Mouse (Mus musculus): ENCODE measurements at regions not wholly inside any gene's neighbourhood (a gene's known extent, or its start where the extent isn't known, plus 50 kb on each side); places are given as distances from the start of the nearest gene placed in this dataset.

DNA sequence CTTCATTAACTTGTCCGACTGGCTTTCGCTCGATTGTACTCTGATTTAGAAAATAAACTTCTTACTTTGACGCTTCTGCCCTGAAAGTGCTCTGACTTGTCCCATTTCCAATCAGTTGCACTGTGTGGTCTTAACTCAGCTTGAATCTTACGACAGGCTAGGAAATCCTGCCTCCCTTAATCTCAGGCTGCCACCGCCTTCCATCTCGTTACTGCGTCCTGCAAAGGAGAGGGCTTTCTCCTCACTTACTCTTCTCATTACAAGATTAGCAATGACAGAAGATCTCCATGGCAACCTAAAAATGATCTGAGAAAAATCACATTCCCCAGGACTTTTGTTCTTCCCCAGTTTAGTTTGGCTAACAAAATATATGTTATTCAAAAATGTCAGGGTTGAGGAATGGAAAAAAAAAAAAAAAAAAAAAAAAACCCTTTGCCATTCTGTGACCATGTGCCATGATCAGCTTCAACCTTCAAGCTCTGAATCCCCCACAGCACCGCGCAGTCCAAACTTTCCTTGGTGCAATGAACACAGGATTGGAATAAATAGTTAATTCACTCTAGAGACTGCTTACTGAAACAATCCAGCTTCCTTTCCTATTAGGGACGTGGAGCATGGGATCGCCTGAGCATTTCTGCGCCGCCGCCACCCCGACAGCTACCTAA, 494.1 kb downstream of the Lmo4 start:
- DNase-seq (ENCODE audit: low read depth), result no peak

DNA sequence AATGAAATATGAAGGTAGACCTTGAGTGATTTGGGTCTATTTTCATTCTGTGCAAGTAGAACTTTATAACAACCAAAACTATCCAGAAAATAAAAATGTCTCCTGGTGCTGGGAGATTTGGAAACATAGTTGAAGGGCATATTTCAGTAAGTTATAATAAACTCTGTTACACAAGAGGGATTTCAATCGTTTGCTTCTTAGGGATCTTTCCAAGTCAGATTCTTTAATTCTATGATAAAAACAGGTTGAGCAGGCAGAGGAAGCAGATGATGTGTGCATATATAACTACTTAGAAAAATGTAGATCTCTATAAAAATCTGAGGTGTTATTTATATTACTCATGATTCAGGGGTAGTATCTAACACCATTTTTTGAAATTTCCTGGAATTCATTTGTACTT, 498.3 kb downstream of the Lmo4 start:
- DNase-seq (ENCODE audit: low read depth), result no peak

DNA sequence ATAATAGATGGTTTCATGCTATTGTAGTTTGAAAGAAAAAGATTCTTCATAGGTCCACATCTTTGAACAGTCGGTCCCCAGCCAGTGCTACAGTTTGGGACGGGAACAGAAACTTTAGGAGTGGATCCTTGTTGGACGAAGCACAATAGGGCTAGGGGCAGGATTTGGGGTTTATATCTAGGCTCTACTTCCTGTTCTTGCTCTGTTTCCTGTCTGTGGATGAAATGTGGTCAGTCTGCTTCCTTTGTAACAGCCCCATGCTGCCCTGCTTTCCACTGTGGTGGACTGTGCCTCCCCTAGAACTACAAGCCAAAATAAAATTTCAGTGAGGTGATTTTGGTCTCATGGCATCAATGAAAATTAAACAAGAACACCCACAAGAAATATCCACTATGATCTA, 510.2 kb downstream of the Lmo4 start:
- no peak for DNase-seq (ENCODE audit: low read depth)

DNA sequence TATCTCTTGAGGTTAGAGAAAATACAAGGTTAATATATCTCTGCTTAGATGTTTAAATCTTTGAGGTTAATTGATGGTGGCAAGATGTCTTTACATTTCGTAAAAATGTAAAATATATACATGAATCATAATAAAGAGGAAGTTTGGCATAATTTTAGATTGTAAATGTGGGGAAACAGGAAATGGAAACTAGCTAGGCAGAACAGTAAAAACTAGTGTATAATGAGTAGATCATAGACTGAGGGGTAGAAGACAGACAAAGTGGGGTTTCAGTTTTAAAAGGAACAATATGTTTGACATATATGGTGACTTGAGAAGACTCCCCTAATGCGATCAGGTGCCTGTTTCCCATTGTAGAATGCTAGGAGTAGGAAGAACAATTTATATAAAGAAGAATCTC, 519.3 kb downstream of the Lmo4 start:
- DNase-seq (ENCODE audit: low read depth), result no peak

DNA sequence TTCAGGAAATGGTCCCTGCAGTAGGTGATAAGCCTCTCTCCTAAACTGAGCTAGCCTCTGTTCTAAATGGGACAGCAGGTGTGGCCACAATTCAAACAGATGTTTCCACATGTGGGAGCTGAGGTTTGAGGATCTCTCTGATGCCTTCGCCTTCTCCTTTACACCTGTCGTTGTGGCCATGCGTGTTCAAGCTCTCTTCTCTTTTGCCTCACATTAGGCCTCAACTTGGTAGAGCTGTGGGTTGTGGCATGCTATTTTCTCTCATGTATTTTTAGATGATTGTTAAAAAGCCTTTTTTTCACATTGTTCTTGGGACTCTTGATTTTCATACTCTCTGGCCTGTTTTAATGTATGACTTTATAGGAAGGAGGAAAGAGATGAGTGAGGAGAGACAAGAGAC, 526.8 kb downstream of the Lmo4 start:
- no peak for DNase-seq (ENCODE audit: low read depth)

DNA sequence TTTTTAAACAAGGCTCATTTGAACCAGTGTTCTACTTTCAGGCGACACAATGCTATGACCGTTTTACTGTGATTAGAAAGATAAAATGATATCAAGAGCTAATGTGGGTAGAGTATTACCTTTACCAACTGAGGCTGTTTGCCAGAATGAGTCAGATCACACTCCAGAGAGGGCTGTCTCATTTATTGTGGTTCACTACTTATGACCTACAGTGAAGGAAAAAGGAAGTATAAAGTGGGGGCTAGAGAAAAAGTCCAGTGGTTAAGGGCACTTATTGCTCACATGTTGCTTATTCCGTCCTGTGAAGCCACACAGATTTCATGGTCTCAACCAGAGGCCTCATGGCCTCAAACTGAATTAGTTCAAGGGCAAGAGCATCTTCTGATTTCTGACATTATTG, 530.2 kb downstream of the Lmo4 start:
- DNase-seq (ENCODE audit: low read depth), result no peak

DNA sequence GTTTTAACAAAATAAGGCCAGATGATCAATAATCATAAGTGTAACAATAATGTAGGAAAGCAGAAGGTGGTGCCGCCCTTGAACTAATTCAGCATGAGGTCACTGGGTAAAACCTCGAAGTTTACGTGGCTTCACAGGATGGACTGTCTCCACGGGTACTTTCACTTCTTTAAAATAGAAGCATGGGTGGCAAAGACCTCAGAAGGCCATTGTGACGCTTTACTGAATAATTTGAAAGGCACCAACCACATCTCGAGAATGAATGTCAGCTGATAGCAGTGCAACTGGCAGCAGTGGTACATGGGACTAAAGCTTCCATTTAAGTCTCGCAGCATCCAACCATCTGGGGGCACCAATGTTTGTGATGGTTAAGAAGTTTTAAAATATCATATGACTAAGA, 530.6 kb downstream of the Lmo4 start:
- DNase-seq (ENCODE audit: low read depth), result no peak

DNA sequence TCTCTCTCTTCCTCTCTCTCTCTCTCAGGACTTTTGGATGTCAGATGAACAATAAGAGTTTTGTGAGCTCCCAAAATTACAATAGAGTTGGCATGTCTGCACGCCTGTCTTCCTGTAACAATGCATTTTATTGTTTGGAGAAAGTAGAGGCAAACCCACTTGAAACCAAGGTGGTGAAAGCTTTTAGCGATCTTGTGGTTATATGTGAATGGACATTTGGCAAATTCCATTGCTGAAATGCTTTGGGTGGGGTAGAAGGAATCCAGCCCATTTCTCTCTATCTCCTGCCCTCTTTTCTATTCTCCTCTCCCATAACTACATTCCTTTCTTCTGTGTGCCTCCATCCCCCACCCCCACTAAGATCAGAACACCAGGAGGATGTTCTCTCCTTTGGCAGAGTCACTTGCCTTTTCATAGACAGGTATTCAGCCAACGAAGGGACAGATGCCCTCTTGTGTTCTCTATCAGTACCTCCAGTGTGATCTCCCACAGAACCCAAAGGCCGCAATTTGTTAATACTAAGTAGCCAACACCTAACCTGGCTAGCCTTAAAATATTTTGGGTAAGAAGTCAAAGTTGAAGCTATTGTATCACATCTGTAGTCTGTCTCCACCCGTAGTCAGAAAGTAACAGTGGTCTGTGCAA, 542.9 kb downstream of the Lmo4 start:
- no peak for DNase-seq (ENCODE audit: low read depth)

DNA sequence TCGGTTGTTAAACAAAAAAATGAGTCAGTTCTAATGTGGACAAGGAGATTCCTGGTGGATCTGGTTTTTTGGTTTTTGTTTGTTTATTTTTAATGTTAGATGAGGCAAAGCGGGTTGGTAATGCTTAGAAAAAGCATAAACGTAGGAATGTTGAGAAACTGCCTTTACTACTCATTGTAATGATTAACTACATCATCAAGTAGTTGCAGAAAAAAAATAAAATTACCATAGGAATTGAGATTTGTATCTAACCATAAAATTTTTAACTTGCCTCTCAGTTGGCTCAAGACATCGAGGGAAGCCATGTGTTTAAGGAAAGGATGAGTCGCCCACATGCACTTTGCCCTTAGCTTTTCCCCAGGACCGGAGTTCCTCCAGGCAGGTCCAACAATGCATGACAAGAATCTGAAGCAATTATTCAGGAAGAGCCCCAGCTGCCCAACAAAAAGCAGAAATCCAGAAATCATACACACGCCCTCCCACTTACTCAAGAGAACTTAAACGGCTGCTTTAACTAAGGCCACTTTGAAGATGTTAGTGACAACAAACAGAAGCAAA, 545.5 kb downstream of the Lmo4 start:
- no peak for DNase-seq (ENCODE audit: low read depth)

DNA sequence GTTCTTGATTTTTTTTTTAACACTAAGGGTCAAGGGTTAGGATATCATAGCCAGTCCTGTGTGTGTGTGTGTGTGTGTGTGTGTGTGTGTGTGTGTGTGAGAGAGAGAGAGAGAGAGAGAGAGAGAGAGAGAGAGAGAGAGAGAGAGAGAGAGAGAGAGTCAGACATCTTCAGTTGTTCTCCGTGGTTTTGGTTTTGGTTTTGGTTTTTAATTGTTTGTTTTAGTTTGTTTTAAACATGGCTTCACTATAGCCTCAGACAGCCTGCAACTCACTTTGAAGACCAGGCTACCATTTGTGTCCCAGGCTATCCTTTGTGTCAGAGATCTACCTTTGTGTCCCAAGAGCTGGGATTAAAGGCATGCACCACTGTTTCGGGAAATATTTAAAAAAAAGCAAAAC, 557.8 kb downstream of the Lmo4 start:
- DNase-seq (ENCODE audit: low read depth), result peak; percentile 12

DNA sequence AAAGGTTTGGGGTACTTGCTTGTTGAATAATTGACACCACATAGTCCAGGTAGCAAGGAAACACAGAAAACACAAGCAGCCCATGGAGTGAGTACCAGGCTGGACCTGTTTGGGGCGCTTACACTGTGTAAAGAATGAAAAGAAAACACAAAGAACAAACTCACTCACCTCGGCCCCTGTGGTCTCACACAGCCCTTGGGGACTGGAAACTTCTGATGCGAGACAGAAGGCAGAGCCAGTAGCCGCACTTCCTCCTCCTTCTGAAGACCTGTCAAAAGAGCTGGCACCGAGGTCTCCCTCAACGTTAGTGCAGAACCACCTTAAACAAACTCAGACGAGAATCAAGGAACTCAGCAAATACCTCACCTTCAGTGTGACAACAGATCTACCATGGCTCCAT, 558.2 kb downstream of the Lmo4 start:
- DNase-seq (ENCODE audit: low read depth), result peak; percentile 38

DNA sequence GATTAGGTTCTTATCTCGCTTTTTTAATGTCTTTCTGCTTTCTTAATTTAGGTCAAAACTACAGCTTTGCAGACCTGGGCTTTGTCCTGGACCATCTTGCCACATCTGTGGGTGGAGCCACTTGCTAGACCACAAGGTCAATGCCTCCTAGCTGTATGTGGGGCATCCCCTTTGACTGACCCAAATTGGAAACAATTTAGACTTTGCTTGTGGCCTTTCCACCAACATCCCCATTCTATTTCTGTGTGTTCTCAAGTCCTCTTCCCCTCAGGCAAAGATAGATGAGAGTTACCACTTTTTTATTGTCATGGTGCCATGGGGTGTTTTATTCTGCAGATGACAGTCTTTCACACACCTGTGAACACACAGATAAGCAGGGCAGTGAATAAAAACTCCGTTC, 572.0 kb downstream of the Lmo4 start:
- DNase-seq (ENCODE audit: low read depth), result no peak

DNA sequence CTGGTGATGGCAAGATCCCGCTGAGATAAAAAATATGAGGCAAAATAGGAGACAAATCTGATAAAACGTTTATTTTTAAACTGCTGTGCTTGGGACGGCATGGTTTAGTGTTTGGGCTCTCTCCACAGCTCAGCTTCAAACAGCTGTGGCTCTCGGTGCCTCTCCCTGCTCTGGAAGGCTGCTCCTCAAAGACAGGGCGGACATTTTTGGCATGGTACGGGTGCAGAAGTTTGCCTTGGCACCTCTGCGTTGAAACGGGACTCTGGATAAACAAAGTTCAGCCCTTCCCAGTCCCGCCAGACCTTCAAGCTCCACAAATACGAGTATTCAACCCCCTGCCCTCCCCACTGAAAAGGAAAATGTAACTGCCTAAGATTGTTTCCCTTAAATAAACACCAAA, 573.8 kb downstream of the Lmo4 start:
- no peak for DNase-seq (ENCODE audit: low read depth)

DNA sequence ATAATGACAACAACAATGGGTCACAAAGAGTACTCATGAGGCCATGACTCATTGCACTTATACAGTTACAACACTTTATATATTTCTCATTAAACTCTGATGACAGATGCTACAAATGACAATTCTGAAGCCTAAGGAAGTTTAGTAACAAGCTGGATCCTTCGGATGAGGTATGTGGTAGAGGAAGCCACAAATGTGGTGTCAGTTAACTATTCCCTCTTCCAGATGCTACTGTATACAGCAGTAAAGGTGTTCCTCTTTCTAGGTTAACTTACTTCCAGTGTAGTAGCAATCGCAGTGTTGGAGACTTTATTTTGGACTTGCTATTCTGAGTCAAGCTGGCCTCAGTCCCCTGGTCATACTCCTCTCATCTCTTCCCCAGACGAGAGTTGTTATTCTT, 580.1 kb downstream of the Lmo4 start:
- no peak for DNase-seq (ENCODE audit: low read depth)

DNA sequence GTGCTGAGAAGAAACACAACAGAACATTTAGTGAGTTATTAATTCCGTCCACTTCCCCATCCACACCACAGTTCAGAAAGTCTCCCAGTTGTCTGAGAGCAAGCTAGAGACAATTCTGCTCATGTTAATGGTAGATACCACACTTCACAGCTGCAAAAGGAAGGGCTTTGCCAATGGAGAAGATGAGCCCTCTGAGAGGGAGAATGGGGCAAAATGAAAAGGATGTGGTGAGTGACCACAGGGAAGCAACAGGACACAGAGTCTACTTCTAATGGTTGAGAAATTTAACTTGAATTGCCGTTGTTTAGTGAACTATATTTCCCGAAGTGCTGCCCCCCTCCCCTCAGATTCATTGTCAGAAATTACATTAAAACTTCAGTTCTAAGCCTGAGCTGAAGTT, 582.7 kb downstream of the Lmo4 start:
- DNase-seq (ENCODE audit: low read depth), result no peak

DNA sequence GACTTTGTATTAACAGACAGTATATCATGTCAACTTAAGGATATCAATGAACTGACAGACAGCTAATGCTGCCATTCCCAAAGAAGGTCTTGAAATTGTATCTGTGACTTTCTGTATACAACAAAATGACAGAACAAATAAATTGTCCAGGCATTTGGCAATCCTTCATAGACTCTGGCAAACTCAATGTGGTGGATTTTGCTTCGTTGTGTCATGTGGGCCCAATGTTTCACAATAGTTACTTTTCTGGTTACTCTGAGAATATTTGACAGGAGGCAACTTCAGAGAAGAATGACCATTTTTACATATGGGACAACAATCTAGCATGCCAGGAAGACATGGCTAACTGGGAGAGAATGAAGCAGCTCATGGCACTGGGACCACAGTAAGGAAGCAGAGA, 585.9 kb downstream of the Lmo4 start:
- no peak for DNase-seq (ENCODE audit: low read depth)

DNA sequence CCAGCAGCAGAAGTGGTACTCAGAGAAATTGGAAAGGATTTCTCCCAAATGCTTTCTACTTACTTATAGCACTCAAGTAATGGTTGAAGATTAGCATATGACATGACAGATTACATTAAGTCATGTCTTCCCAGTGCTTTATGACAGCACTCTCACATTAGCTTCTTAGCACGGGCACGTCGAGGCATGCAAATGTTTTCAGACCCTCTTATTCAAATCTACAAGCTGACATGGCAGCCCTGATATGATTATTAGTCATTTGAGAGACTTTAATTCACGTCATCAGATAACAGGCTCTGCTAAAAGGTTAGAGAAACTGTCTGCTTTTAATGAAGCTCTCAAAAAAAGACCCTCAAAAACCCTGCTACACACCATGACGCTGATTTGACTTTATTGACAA, 590.1 kb downstream of the Lmo4 start:
- no peak for DNase-seq (ENCODE audit: low read depth)

DNA sequence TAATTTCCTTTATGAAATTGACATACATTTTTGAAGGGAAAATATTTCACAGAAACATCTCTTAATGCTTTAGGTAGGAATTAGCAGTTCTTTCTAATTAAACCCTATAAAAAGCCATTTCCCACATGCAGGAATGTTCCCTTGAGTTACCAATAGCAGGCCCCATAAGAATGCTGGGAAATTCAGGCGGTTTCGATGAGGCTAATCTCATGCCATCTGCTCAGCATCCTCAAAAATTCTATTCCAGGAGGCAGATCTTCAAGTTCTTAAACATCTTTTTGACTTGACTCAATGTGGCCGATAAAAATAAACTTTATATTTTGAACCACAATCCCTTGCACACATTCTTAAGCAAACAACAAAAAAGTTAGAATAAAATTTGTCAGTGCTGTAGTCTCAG, 591.0 kb downstream of the Lmo4 start:
- DNase-seq (ENCODE audit: low read depth), result no peak

DNA sequence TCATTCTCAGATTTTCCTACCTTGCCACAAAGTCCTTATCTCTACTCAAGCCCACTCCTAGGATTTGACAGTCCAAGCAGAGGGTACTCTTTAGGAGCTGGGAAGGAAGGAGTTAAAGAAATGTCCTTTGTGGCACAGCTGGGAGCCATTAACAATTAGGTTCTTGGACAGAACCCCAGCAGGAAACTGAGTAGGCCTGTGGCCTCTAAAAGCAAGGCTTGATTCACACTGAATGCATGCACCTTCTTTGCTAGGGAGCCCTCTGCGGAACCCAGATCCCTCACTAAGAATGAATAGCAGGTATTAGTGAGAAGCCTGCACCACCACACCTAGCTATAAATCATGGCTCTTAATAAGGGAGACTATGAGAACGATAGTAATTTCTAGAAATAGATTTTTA, 595.3 kb downstream of the Lmo4 start:
- DNase-seq (ENCODE audit: low read depth), result no peak

DNA sequence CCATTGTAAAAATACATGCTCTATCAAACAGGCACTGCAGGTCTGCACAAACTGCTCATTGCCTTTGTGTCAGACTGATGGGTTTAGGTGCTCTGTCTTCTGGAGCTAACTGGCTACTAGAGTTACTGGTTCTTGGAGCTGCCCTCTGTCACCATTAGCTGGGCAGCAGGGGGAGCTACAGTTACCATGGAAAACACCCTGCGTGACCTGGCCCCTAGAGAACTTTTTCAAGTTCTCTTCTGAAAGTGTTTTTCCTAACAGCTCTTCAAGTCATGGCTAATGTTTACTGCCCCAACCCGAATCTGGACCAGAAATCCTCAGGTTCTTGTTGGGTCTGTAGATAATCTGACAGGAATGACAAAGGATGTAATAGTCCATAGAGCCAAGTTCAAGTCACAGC, 605.9 kb downstream of the Lmo4 start:
- DNase-seq (ENCODE audit: low read depth), result peak; percentile 29

DNA sequence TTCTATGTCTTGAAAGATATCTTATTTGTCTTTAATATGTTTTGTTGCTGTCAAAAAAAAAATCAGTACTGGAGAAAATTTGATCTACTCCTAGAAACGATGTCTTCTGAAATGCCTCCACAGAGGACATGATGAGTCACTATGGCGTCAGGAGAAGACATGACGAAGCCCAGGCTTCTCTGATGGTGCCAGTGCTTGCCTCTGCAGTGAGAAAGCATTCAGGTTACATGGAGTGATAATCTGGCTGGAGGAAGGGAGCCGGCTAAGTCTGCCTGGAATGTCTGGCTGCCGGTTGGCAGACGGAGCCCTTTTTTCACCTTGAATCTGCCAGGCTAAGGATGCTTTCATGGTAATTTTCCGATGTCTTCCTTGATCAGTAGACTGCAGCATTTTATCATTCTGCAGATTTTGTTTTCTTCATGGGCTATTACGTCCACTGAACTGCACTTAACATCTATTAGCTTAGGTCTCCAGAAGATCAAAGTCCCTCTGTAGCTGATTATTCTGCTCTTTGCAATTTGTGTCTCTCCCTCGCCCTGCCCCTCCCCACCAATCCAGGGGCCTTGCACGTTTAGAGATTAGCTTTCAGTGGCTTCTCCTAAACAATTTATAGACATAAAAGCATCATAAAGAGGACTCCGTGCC, 607.9 kb downstream of the Lmo4 start:
- DNase-seq (ENCODE audit: low read depth), result no peak

DNA sequence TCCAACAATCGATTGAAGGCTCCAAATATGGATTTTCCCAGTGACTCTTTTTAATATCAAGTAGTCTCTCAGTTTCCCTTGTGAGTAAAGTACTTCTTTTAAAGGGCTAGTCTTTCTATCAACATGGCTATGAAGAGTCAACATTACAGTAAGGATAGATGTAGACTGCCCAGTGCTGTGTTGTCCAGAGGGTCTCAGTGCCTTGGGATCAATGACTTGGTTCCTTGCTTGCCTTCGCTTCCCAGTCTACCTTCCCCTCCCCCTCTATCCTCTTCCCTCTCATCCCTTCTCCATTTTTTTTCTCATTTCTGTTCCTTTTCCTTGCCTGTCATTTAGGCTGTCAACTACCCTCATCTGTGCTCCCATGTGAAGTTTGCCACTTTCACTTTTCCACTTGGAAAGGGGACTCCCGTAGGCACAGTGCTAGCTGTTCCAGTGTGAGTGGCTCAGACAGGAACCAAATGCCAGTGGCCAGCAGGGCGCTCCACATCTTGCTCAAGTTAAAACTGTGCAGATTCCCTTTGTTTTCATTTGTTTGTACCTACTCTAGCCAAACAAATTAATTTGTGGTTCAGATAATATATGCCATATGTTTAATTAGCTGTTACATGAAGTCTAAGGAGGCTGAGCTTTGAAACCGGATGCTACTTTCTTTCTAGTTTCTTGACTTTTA, 608.9 kb downstream of the Lmo4 start:
- no peak for DNase-seq (ENCODE audit: low read depth)

DNA sequence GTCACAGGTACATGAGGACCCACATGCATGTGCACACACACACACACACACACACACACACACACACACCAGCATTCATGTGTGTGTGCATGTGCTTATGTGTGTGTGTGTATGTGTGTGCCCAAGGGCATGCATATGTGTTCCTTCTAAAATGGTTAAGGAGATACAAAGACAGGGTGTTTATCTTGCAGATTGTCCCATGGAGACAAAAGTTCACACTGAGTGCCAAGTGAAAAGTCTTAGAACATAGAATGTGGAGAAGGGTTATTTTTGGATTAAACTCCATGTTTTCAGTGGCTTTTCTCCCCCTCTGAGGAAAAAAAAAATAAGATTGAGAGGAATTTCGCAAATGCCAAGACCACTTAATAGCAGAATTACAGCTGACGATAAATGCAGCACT, 609.9 kb downstream of the Lmo4 start:
- no peak for DNase-seq (ENCODE audit: low read depth)
